In genomic region chr5:73491074-73491836, GRCm38 (mm10) we compare ENCODE assay signal across 8 mouse cellular contexts. TPM values are rescaled to one million over a fixed set of nuclear protein-coding genes. Genes with fewer than 3 reads are reported as not detected.
DNase-seq lines count a peak whose midpoint lies in the region; ATAC-seq and TF ChIP-seq lines count a peak whose summit lies in the region.

No protein-coding gene starts in this region.

- ATAC-seq in liver, embryonic 14.5 days (ENCODE audit: insufficient read depth), result peak; percentile 29

- peak; percentile 56 for DNase-seq in cerebellum, adult 11 months
- no peak for DNase-seq in cerebellum, adult 8-10 months
- DNase-seq in thymus, postnatal 14 days, result peak; percentile 64
- DNase-seq in thymus, postnatal 25 days, result no peak
- peak; percentile 63 for DNase-seq in heart, postnatal 4 days
- DNase-seq in liver, embryonic 14.5 days (ENCODE audit: low read depth in 3 of 3, low spot score in 3 of 3), result no peak
- DNase-seq in splenic B cell, adult 2 months (ENCODE audit: low read depth, low spot score), result peak; percentile 33
- no peak for DNase-seq in layer of hippocampus, postnatal 36 days

- TF ChIP-seq CTCF in liver, embryonic 14.5 days (IDR thresholded peaks at IDR 0.05; ENCODE audit: low read depth), result no peak

- no peaks in the 10 kb centered on the region for H3K27me3 ChIP-seq in liver, embryonic 14.5 days (ENCODE audit: control insufficient read depth, insufficient read depth, low read length)
- peaks cover 2% of the 10 kb centered on the region; the same call in 1 of the 2 replicates for H3K27me3 ChIP-seq in splenic B cell, adult 2 months (ENCODE audit: control insufficient read depth, insufficient read depth, low read length, poor library complexity, severe bottlenecking)

- H3K9me3 ChIP-seq in liver, embryonic 14.5 days (ENCODE audit: control insufficient read depth, low read length), result no peaks in the 10 kb centered on the region

- no peak overlapping the region for H3K27ac ChIP-seq in liver, embryonic 14.5 days

- no peaks in the 10 kb centered on the region for H3K36me3 ChIP-seq in liver, embryonic 14.5 days (replicated peaks; ENCODE audit: control insufficient read depth, insufficient read depth, low read depth)
- no peaks in the 10 kb centered on the region for H3K36me3 ChIP-seq in splenic B cell, adult 2 months (ENCODE audit: control insufficient read depth, insufficient read depth, low read length, poor library complexity, severe bottlenecking)

- peak overlapping the region; percentile 36 for H3K9ac ChIP-seq in liver, embryonic 14.5 days (replicated peaks)

- WGBS in liver, embryonic 14.5 days (ENCODE audit: insufficient replicate concordance), result under 1% methylated on average over 64 of the region's 70 CpGs

- H3K4me3 ChIP-seq in liver, embryonic 14.5 days (ENCODE audit: insufficient read depth in 1 of 2, low read depth in 2 of 2, low read length in 2 of 2), result peak overlapping the region; percentile 62 to 91

- H3K4me2 ChIP-seq in liver, embryonic 14.5 days (ENCODE audit: low read depth), result peak overlapping the region; percentile 65

- peaks cover 7 to 8% of the 10 kb centered on the region in 2 experiments; a peak in 3 of 4 replicates for H3K4me1 ChIP-seq in liver, embryonic 14.5 days (replicated peaks; ENCODE audit: control insufficient read depth in 2 of 2, insufficient read depth in 2 of 2, low read length in 1 of 2)

- TF ChIP-seq EP300 in liver, embryonic 14.5 days (IDR thresholded peaks at IDR 0.05; ENCODE audit: low read depth), result no peak

RNA-seq across cellular contexts. Expression of gene Dcun1d4, which starts 10.5 kb away (rescaled TPM):
- total RNA-seq in heart, postnatal 4 days (2021), result 10 to 100 TPM; 17.4 to 19.1 TPM
- 1.1 and 1.5 TPM in 2 replicates for polyA plus RNA-seq in liver, embryonic 14.5 days (2012; rRNA removed)
- polyA plus RNA-seq in liver, embryonic 14.5 days (2014; fragmentation: Nextera tagmentation; extraction: Ambion mirVana), result 2.8 and 2.9 TPM in 2 replicates
- total RNA-seq in layer of hippocampus, postnatal 36 days (2021), result 100 to 1,000 TPM; 123 to 131 TPM

Comparison
In these comparisons a context has a peak if more than half of its experiments do, and no peak if none do; other contexts are left out.
1. DNase-seq: peak in cerebellum, adult 11 months (single experiment), thymus, postnatal 14 days (single experiment), heart, postnatal 4 days (single experiment) and splenic B cell, adult 2 months (single experiment); none in cerebellum, adult 8-10 months (single experiment), thymus, postnatal 25 days (single experiment), liver, embryonic 14.5 days (0 of 3) and layer of hippocampus, postnatal 36 days (0 of 2).
2. RNA of gene Dcun1d4, which starts 10.5 kb away (total RNA-seq): 123 to 131 TPM in layer of hippocampus, postnatal 36 days; 17.4 to 19.1 TPM in heart, postnatal 4 days; every median in the first group is over 4 times any median in the second.